35 mouse cellular contexts compared by ENCODE assay signal in the genomic region with DNA sequence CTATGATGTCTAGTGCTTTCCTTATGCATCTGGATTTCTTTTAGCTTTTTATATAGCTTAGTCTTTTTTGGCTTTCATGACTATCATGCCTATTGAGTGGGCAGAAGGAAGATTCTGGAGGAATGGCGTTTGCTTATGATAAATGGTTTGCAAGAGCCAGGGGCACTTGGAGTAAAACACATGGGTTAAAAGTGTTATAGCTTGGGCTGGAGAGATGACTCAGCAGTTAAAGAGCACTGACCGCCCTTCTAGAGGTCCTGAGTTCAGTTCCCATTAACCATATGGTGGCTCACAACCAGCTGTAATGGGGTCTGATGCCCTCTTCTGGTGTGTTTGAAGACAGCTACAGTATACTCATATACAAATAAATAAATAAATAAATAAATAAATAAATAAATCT. TPM values are rescaled to one million over a fixed set of nuclear protein-coding genes. Genes with fewer than 3 reads are reported as not detected.
DNase-seq lines count a peak whose midpoint lies in the region; TF ChIP-seq lines count a peak whose summit lies in the region.
"Had no signal": no experiment of that assay in that cellular context is flagged by ENCODE, and none has a peak within 500 bp of the region (broad histone marks: within the 10 kb centered on the region; RNA-seq: fewer than 3 reads in every experiment).

No protein-coding gene starts in this region.

- no peaks in the 10 kb centered on the region for H3K79me2 ChIP-seq in heart, adult 2 months (replicated peaks; ENCODE audit: control insufficient read depth, insufficient read depth, low read length)

- no peaks in the 10 kb centered on the region for H3K27me3 ChIP-seq in heart, adult 2 months (ENCODE audit: control insufficient read depth, insufficient read depth, low read length)
- H3K27me3 ChIP-seq: embryonic facial prominence, embryonic 13.5 days; forebrain, embryonic 12.5 days; forebrain, embryonic 15.5 days; heart, embryonic 13.5 days had no signal

- H3K9ac ChIP-seq in heart, adult 2 months (ENCODE audit: low read depth, low read length): no peak overlapping the region
- H3K9ac ChIP-seq in ES-E14 (ENCODE audit: insufficient read depth, low read depth, low read length, poor library complexity, severe bottlenecking): no peak overlapping the region
- H3K9ac ChIP-seq: embryonic facial prominence, embryonic 13.5 days; forebrain, embryonic 12.5 days; forebrain, embryonic 15.5 days; heart, embryonic 13.5 days; hindbrain, embryonic 14.5 days had no signal

- no peak for TF ChIP-seq EP300 in heart, adult 2 months (IDR thresholded peaks at IDR 0.05; ENCODE audit: insufficient read depth, low read depth, low read length)

- no peaks in the 10 kb centered on the region for H3K9me3 ChIP-seq in ES-E14 (ENCODE audit: control insufficient read depth, insufficient read depth, low read depth, low read length)
- H3K9me3 ChIP-seq: embryonic facial prominence, embryonic 10.5 days; embryonic facial prominence, embryonic 13.5 days; forebrain, embryonic 12.5 days; forebrain, embryonic 15.5 days; G1E; heart, embryonic 13.5 days had no signal

- TF ChIP-seq POLR2A in heart, adult 2 months (IDR thresholded peaks at IDR 0.05; ENCODE audit: insufficient read depth, low read depth, low read length): no peak

- no peak for DNase-seq in heart, adult 2 months
- DNase-seq in heart, adult 18-20 months: no peak
- DNase-seq in 3T3-L1 (ENCODE audit: low read depth, low spot score): peak; percentile 27
- DNase-seq in ES-E14 (ENCODE audit: low read depth, low spot score): peak; percentile 1
- peak; percentile 12 for DNase-seq in ZHBTc4 (ENCODE audit: low read depth, low spot score)
- DNase-seq in right cerebral cortex, adult 18-20 months: no peak
- no peak for DNase-seq in spleen, adult 18-20 months
- DNase-seq: adrenal gland, adult 2 months; adrenal gland, postnatal 14 days; cerebellum, adult 11-12 months; cerebellum, adult 8-10 months; cerebellum, postnatal 10 days; cerebellum, postnatal 36 days; embryo, embryonic 11 days; gastrocnemius, postnatal 25 days; heart, postnatal 14 days; heart, postnatal 4 days had no signal

- peak; percentile 26 for TF ChIP-seq CTCF in heart, adult 2 months (IDR thresholded peaks at IDR 0.05)

- 0 out of 2 replicates have a peak, but pooled peaks cover 4% of the 10 kb centered on the region for H3K36me3 ChIP-seq in heart, adult 2 months (ENCODE audit: control insufficient read depth, insufficient read depth, low read length)
- no peaks in the 10 kb centered on the region; the same call in 1 of the 2 replicates for H3K36me3 ChIP-seq in ES-E14 (ENCODE audit: control insufficient read depth, insufficient read depth, low read length, poor library complexity, severe bottlenecking)

- 89% methylated on average over 2 of the region's 2 CpGs for WGBS in heart, adult 2 months

- H3K27ac ChIP-seq in heart, adult 2 months: no peak overlapping the region
- no peak overlapping the region for H3K27ac ChIP-seq in ES-E14 (ENCODE audit: insufficient read depth, low read depth, low read length, poor library complexity, severe bottlenecking)
- H3K27ac ChIP-seq: embryonic facial prominence, embryonic 10.5 days; embryonic facial prominence, embryonic 13.5 days; forebrain, embryonic 12.5 days; forebrain, embryonic 15.5 days; heart, embryonic 13.5 days; hindbrain, embryonic 14.5 days; hindbrain, postnatal 0 days had no signal

- no peak overlapping the region for H3K4me3 ChIP-seq in heart, adult 2 months
- H3K4me3 ChIP-seq in ES-E14 (ENCODE audit: insufficient read depth in 1 of 2, low read depth in 1 of 2, low read length in 2 of 2, poor library complexity in 1 of 2, severe bottlenecking in 1 of 2): no peak overlapping the region
- H3K4me3 ChIP-seq: embryonic facial prominence, embryonic 10.5 days; embryonic facial prominence, embryonic 13.5 days; erythroblast, embryonic 14.5 days; forebrain, embryonic 12.5 days; forebrain, embryonic 15.5 days; heart, embryonic 13.5 days had no signal

- H3K4me1 ChIP-seq in heart, adult 2 months (ENCODE audit: control insufficient read depth, insufficient read depth, low read length): no peaks in the 10 kb centered on the region
- no peaks in the 10 kb centered on the region for H3K4me1 ChIP-seq in ES-E14 (ENCODE audit: control insufficient read depth in 2 of 2, insufficient read depth in 2 of 2, low read length in 2 of 2, poor library complexity in 1 of 2)
- H3K4me1 ChIP-seq: embryonic facial prominence, embryonic 10.5 days; embryonic facial prominence, embryonic 13.5 days; forebrain, embryonic 12.5 days; forebrain, embryonic 15.5 days; heart, embryonic 13.5 days had no signal

- intact Hi-C loops in heart, adult 2 months (cut with DNase I): no loop called here

- in situ Hi-C loops in ES-E14 (cut with MboI; ENCODE audit: low sequenced_read_pairs in 2 of 2, unreplicated experiment in 2 of 2): no loop called here

TF ChIP-seq in ES-E14, 5 proteins besides CTCF, POLR2A, EP300 and RAD21:
- TF ChIP-seq CHD2 (IDR thresholded peaks at IDR 0.05; ENCODE audit: low read depth, low read length): no peak
- no peak for TF ChIP-seq ZC3H11A (IDR thresholded peaks at IDR 0.05; ENCODE audit: borderline replicate concordance, low read depth, low read length)
- peak; percentile 75 for TF ChIP-seq MAFK (IDR thresholded peaks at IDR 0.05; ENCODE audit: insufficient read depth, low read depth, low read length)
- no peak for TF ChIP-seq ZNF384 (IDR thresholded peaks at IDR 0.05; ENCODE audit: low read depth, low read length)
- TF ChIP-seq HCFC1 (IDR thresholded peaks at IDR 0.05; ENCODE audit: borderline replicate concordance, insufficient read depth, low read length): no peak

RNA-seq across cellular contexts. Expression of a gene that starts 31.5 kb away (rescaled TPM):
- total RNA-seq in heart, adult 2 months (2021): 10 to 100 TPM; 23.6 to 26.8 TPM
- 4.8 and 8.3 TPM in 2 replicates for polyA plus RNA-seq in heart, adult 2 months (2012; rRNA removed)
- 10 to 100 TPM; 22.4 to 28.3 TPM for total RNA-seq in heart, adult 18-20 months (2021)
- 44.2 and 47.6 TPM in 2 replicates for total RNA-seq in ES-E14 (2012; rRNA removed)

RNA-seq across cellular contexts. Expression of a gene that starts 36.8 kb away (rescaled TPM):
- total RNA-seq in heart, adult 2 months (2021): not detected
- 0.12 TPM in 2 replicates for polyA plus RNA-seq in heart, adult 2 months (2012; rRNA removed)
- total RNA-seq in heart, adult 18-20 months (2021): not detected
- total RNA-seq in ES-E14 (2012; rRNA removed): 0.48 TPM in 1 of 2 replicates, not detected in the other
- total RNA-seq: adrenal gland, postnatal 14 days; adrenal gland, postnatal 4 days; gastrocnemius, adult 8-10 months; gastrocnemius, postnatal 25 days; heart, postnatal 14 days; heart, postnatal 4 days; hindbrain, postnatal 0 days had no signal
- polyA plus RNA-seq: C2C12; CD4-positive, CD25-positive, alpha-beta regulatory T cell, adult 4 months; cortical plate, adult 2 months; embryonic facial prominence, embryonic 10.5 days; embryonic facial prominence, embryonic 13.5 days; erythroblast, embryonic 14.5 days; forebrain, embryonic 12.5 days; forebrain, embryonic 15.5 days; G1E; heart, embryonic 16.5 days; hindbrain, embryonic 11.5 days; hindbrain, embryonic 14.5 days; hindbrain, postnatal 0 days; inflammation-experienced regulatory T-cells, adult 6 months; intestine, embryonic 16.5 days had no signal

RNA-seq across cellular contexts. Expression of a gene that starts 56.0 kb away (rescaled TPM):
- total RNA-seq in heart, adult 2 months (2021): 1 to 10 TPM; 6.2 to 6.8 TPM
- 6.2 and 8.7 TPM in 2 replicates for polyA plus RNA-seq in heart, adult 2 months (2012; rRNA removed)
- 1 to 10 TPM; 5.1 to 6.8 TPM for total RNA-seq in heart, adult 18-20 months (2021)
- total RNA-seq in ES-E14 (2012; rRNA removed): 9.1 and 9.5 TPM in 2 replicates
- polyA plus RNA-seq: erythroblast, embryonic 14.5 days had no signal

Comparison
In these comparisons a context has a peak if more than half of its experiments do, and no peak if none do; other contexts are left out.
1. DNase-seq: peak in 3T3-L1 (single experiment), ES-E14 (single experiment) and ZHBTc4 (single experiment); none in heart, adult 2 months (0 of 2), heart, adult 18-20 months (0 of 2), right cerebral cortex, adult 18-20 months (single experiment) and spleen, adult 18-20 months (0 of 2).